Mouse (Mus musculus) C2C12 (cell line): ENCODE measurements around the gene Cog3. TPM values are rescaled to one million over a fixed set of nuclear protein-coding genes. Genes with fewer than 3 reads are reported as not detected.

Source experiments
- H3K27me3 ChIP-seq: one replicate; pipeline ENCODE4 v1.6.1; 2011; ENCODE audit not compliant: control insufficient read depth, insufficient read depth, insufficient read length
- H3K36me3 ChIP-seq: one replicate; pipeline ENCODE4 v1.6.1; 2011; ENCODE audit not compliant: control insufficient read depth, insufficient read depth
- H3K4me3 ChIP-seq: one replicate; pipeline ENCODE4 v1.5.1; 2011; ENCODE audit warnings: mild to moderate bottlenecking, control low read depth; ENCODE audit not compliant: poor library complexity, insufficient read depth, severe bottlenecking
- H3K79me2 ChIP-seq: one replicate; pipeline ENCODE4 v1.6.1; 2011; ENCODE audit not compliant: control insufficient read depth, insufficient read depth
- H3K79me3 ChIP-seq: one replicate; pipeline ENCODE4 v1.6.1; 2011; ENCODE audit warnings: low read depth, control low read depth
- H3ac ChIP-seq: one replicate; pipeline ENCODE3; 2011; ENCODE audit warnings: low read depth; ENCODE audit not compliant: control insufficient read depth, insufficient read length
- CEBPB ChIP-seq: IDR thresholded peaks from one replicate; pipeline ENCODE4 v1.6.1; 2011; ENCODE audit warnings: low read depth, mild to moderate bottlenecking, control low read depth, moderate library complexity
- CTCF ChIP-seq: IDR thresholded peaks from one replicate; pipeline ENCODE4 v1.5.1; 2011; ENCODE audit not compliant: control insufficient read depth, insufficient read depth, insufficient read length
- FOSL1 ChIP-seq: IDR thresholded peaks from one replicate; pipeline ENCODE4 v1.8.0; 2011; ENCODE audit warnings: mild to moderate bottlenecking, low read length; ENCODE audit not compliant: poor library complexity, insufficient read depth, severe bottlenecking
- MAX ChIP-seq: IDR thresholded peaks from one replicate; pipeline ENCODE4 v1.6.1; 2011; ENCODE audit warnings: mild to moderate bottlenecking, control low read depth
- MYOD1 ChIP-seq: IDR thresholded peaks from one replicate; pipeline ENCODE4 v1.6.1; 2011; ENCODE audit warnings: low read depth; ENCODE audit not compliant: control insufficient read depth, insufficient read length
- MYOG ChIP-seq: IDR thresholded peaks from one replicate; pipeline ENCODE4 v1.6.1; 2011; ENCODE audit not compliant: control insufficient read depth, insufficient read length; ENCODE audit errors: extremely low read depth
- USF1 ChIP-seq: IDR thresholded peaks from one replicate; pipeline ENCODE4 v1.6.1; 2011; ENCODE audit warnings: low read depth, mild to moderate bottlenecking, control low read depth, moderate library complexity
- polyA plus RNA-seq: library from polyadenylated mRNA; unstranded; fragments of >200 nt; fragmentation: generic; extraction: Trizol; gene quantifications from one replicate; pipeline ENCODE4 v1.2.1, GENCODE M21; 2012; ENCODE audit warnings: missing spikeins

The Cog3 gene
- polyA plus RNA-seq, 1 experiment, result 7.9 TPM

- H3K36me3 ChIP-seq, result peaks cover 3% of the 10 kb centered on the region
- no peak for TF ChIP-seq FOSL1
- TF ChIP-seq MAX, result no peak
- no peak for TF ChIP-seq CEBPB
- no peak for TF ChIP-seq CTCF
- TF ChIP-seq MYOG, result no peak
- peak overlapping the region; percentile 92 for H3K4me3 ChIP-seq
These were observed 1.1 kb downstream of the Cog3 start for GRCm38 (mm10) chr14:75753206-75753605.

DNA sequence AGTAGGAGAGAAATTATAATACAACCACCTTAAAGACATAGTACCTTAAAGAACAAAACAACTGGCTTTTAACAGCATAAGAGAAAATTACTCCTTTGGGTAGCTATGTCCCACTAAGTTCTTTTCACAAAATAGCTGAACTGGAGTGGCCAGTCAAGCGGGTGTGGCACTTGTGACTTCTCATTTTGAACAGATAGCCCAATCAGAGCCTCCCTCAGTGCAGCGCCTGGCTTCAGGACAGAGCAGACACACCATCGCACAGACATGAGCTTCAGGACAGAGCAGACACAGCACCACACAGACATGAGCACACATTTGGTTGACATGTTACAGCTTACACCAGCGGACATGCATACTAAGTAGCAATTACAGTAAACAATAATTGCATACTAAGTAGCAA, 3.3 kb downstream of the Cog3 start:
- H3K27me3 ChIP-seq, result no peaks in the 10 kb centered on the region
- peaks cover 74% of the 10 kb centered on the region for H3K79me2 ChIP-seq
- H3K36me3 ChIP-seq, result peaks cover 7% of the 10 kb centered on the region
- H3ac ChIP-seq, result no peak overlapping the region
- peaks cover 61% of the 10 kb centered on the region for H3K79me3 ChIP-seq
- no peak overlapping the region for H3K4me3 ChIP-seq
- TF ChIP-seq USF1 (no peak), CEBPB (no peak), MYOG (no peak), CTCF (no peak), FOSL1 (no peak), MYOD1 (no peak), MAX (no peak)

More at GRCm38 (mm10) chr14:75753206-75753605, 1.1 kb downstream of the Cog3 start:
- Histone ChIP-seq H3K79me2 (peaks cover 61% of the 10 kb centered on the region), H3K27me3 (no peaks in the 10 kb centered on the region), H3ac (peak overlapping the region; percentile 46), H3K79me3 (peaks cover 54% of the 10 kb centered on the region)

- H3K79me2 ChIP-seq, result peaks cover 72% of the 10 kb centered on the region
- H3K79me3 ChIP-seq, result peaks cover 59% of the 10 kb centered on the region
- H3ac ChIP-seq, result no peak overlapping the region
- peaks cover 18% of the 10 kb centered on the region for H3K36me3 ChIP-seq
- no peak overlapping the region for H3K4me3 ChIP-seq
- H3K27me3 ChIP-seq, result no peaks in the 10 kb centered on the region
- TF ChIP-seq FOSL1 (no peak), USF1 (no peak), CTCF (no peak), MYOD1 (no peak), MYOG (no peak), CEBPB (no peak), MAX (no peak)
These were observed 5.2 kb downstream of the Cog3 start for GRCm38 (mm10) chr14:75749123-75749522.

GRCm38 (mm10) chr14:75747960-75748359, 6.4 kb downstream of the Cog3 start:
- peaks cover 48% of the 10 kb centered on the region for H3K79me3 ChIP-seq
- no peak overlapping the region for H3K4me3 ChIP-seq
- H3K27me3 ChIP-seq, result no peaks in the 10 kb centered on the region
- peaks cover 30% of the 10 kb centered on the region for H3K36me3 ChIP-seq
- TF ChIP-seq MYOG (no peak), CTCF (no peak), MAX (no peak), MYOD1 (no peak), CEBPB (no peak), USF1 (no peak), FOSL1 (no peak)
- H3K79me2 ChIP-seq, result peaks cover 61% of the 10 kb centered on the region
- no peak overlapping the region for H3ac ChIP-seq

- TF ChIP-seq CTCF (no peak), MYOD1 (no peak), MAX (no peak), MYOG (no peak), USF1 (no peak), FOSL1 (no peak), CEBPB (no peak)
- peaks cover 71% of the 10 kb centered on the region for H3K36me3 ChIP-seq
- H3K79me2 ChIP-seq, result peaks cover 2% of the 10 kb centered on the region
- H3K27me3 ChIP-seq, result no peaks in the 10 kb centered on the region
- no peak overlapping the region for H3K4me3 ChIP-seq
- H3ac ChIP-seq, result no peak overlapping the region
- no peaks in the 10 kb centered on the region for H3K79me3 ChIP-seq
These were observed 12.4 kb downstream of the Cog3 start for GRCm38 (mm10) chr14:75741904-75742303.

DNA sequence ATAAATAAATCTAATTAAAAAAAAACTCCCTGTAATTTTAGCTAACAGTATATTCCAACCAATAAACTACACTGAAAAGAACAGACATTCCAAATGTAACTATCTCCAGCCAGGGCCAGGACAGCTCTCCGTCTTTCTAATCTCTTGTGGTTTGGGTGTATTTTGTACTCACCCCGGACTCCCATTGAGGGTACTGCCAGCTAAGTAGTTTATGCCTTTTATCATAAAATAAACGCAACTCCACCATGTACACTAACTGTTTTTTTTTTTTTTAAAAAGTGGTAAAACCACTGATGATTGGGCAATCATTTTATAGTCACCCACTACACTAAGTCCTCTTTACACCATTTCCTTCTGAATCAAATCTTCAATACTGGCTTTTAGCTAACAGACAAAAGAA, 18.7 kb downstream of the Cog3 start:
- Histone ChIP-seq H3ac (no peak overlapping the region), H3K79me3 (no peaks in the 10 kb centered on the region), H3K4me3 (no peak overlapping the region), H3K79me2 (no peaks in the 10 kb centered on the region), H3K36me3 (peaks cover 93% of the 10 kb centered on the region), H3K27me3 (no peaks in the 10 kb centered on the region)
- peak; percentile 19 for TF ChIP-seq CEBPB
- no peak for TF ChIP-seq MAX
